Mouse (Mus musculus): Measurements from ENCODE around the gene Pex11g. TPM values are rescaled to one million over a fixed set of nuclear protein-coding genes. Genes with fewer than 3 reads are reported as not detected.
A peak's percentile ranks its signal among the peaks of the same experiment; 100 is the strongest.

Gene Pex11g
- polyA plus RNA-seq, 1 experiment from 2014 or later, result 2.8 TPM

- WGBS, result under 1% methylated on average over 60 of the region's 70 CpGs
- Histone ChIP-seq H3K9me3 (ENCODE audit: control insufficient read depth, low read length) (peaks cover 6% of the 10 kb centered on the region; the same call in 1 of the 2 replicates), H3K27ac (ENCODE audit: low read depth, low read length) (peak within 1 kb of the TSS; percentile 81), H3K4me3 (ENCODE audit: low read depth, low read length) (peak within 1 kb of the TSS; percentile 80), H3K27me3 (ENCODE audit: control insufficient read depth, insufficient read depth, low read length) (no peaks in the 10 kb centered on the region), H3K4me2 (peak within 1 kb of the TSS; percentile 71), H3K9ac (ENCODE audit: low read length) (peak within 1 kb of the TSS; percentile 87), H3K36me3 (ENCODE audit: control insufficient read depth, insufficient read depth, low read length) (peaks cover 21% of the 10 kb centered on the region), H3K4me1 (ENCODE audit: control insufficient read depth, insufficient read depth, low read length) (peaks cover 8% of the 10 kb centered on the region)
- peak; percentile 94 for ATAC-seq (ENCODE audit: low FRiP score)
- peak; percentile 100 for DNase-seq (ENCODE audit: low spot score, missing footprints)
Measured at GRCm38 (mm10) chr8:3500235-3501090, 33.0 kb upstream of the Pex11g start, which contains the start of gene Mcoln1. TSS of gene Mcoln1 (plus strand) at chr8:3500457.

DNA sequence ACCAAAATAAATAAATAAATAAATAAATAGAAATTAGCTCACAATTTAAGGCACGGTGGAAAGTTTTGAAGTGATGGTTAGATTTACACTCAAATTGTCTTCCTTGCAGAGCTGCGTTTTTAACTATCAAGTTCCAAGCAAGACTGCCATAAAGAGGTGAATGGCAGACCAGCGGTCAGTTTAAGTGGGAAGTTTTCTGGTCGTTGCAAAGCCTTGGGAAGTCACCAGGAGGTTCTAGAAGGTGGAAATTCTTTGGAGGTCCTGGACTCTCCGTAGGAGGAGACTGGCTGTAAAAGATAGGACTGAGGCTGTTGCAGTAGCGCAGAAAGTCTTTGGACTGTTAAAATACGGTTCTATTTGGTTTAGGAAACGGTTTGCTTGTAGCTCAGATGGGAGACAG lies 32.3 kb upstream of the Pex11g start:
- Histone ChIP-seq H3K9me3 (ENCODE audit: control insufficient read depth, low read length) (peaks cover 6% of the 10 kb centered on the region; the same call in 1 of the 2 replicates), H3K27me3 (ENCODE audit: control insufficient read depth, insufficient read depth, low read length) (no peaks in the 10 kb centered on the region), H3K4me3 (ENCODE audit: low read depth, low read length) (peak overlapping the region; percentile 80), H3K9ac (ENCODE audit: low read length) (peak overlapping the region; percentile 83), H3K27ac (ENCODE audit: low read depth, low read length) (peak overlapping the region; percentile 81), H3K4me1 (ENCODE audit: control insufficient read depth, insufficient read depth, low read length) (peaks cover 8% of the 10 kb centered on the region), H3K36me3 (ENCODE audit: control insufficient read depth, insufficient read depth, low read length) (peaks cover 26% of the 10 kb centered on the region), H3K4me2 (peak overlapping the region; percentile 71)
- DNase-seq (ENCODE audit: low spot score, missing footprints) (no peak), ATAC-seq (ENCODE audit: low FRiP score) (peak; percentile 25)
- 11% methylated on average over 8 of the region's 8 CpGs for WGBS

DNA sequence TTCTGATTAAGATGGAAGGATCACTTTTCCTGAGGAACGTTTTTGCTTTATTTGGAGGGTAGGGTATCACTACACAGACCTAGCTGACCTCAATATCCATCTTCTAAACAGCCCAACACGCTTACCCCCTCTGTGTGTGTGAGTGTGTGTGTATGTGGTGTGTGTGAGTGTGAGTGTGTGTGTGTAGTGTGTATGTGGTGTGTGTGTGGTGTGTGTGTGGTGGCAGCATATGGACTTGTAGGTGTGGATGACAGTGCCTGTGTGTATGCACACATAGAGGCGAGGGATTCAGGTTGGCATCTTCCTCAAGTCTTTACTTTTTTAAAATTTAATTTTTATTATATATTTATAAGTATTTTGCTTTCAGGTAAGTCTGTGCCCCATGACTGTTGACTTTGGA lies 31.1 kb upstream of the Pex11g start:
- Histone ChIP-seq H3K4me1 (ENCODE audit: control insufficient read depth, insufficient read depth, low read length) (peaks cover 16% of the 10 kb centered on the region), H3K27me3 (ENCODE audit: control insufficient read depth, insufficient read depth, low read length) (no peaks in the 10 kb centered on the region), H3K9me3 (ENCODE audit: control insufficient read depth, low read length) (peaks cover 6% of the 10 kb centered on the region; the same call in 1 of the 2 replicates), H3K4me3 (ENCODE audit: low read depth, low read length) (no peak overlapping the region), H3K4me2 (no peak overlapping the region), H3K36me3 (ENCODE audit: control insufficient read depth, insufficient read depth, low read length) (peaks cover 27% of the 10 kb centered on the region), H3K27ac (ENCODE audit: low read depth, low read length) (no peak overlapping the region), H3K9ac (ENCODE audit: low read length) (no peak overlapping the region)
- WGBS, result 90% methylated on average over 3 of the region's 3 CpGs
- no peak for DNase-seq (ENCODE audit: low spot score, missing footprints)
- ATAC-seq (ENCODE audit: low FRiP score), result no peak

DNA sequence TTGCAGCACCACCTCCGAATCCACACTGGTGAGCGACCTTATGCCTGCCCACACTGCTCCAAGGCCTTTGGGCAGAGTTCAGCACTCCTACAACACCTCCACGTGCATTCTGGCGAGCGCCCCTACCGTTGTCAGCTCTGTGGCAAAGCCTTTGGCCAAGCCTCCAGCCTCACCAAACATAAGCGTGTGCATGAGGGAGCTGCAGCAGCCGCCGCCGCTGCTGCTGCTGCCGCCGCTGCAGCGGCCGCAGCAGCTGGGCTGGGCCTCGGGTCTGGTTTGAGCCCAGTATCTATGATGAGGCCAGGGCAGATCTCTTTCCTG lies 28.9 kb upstream of the Pex11g start:
- H3K27ac ChIP-seq (ENCODE audit: low read depth, low read length), result no peak overlapping the region
- no peak overlapping the region for H3K4me3 ChIP-seq (ENCODE audit: low read depth, low read length)
- H3K36me3 ChIP-seq (ENCODE audit: control insufficient read depth, insufficient read depth, low read length), result peaks cover 27% of the 10 kb centered on the region
- ATAC-seq (ENCODE audit: low FRiP score) (no peak), DNase-seq (ENCODE audit: low spot score, missing footprints) (no peak)
- 92% methylated on average over 15 of the region's 15 CpGs for WGBS
- no peaks in the 10 kb centered on the region for H3K27me3 ChIP-seq (ENCODE audit: control insufficient read depth, insufficient read depth, low read length)
- peaks cover 6% of the 10 kb centered on the region; the same call in 1 of the 2 replicates for H3K9me3 ChIP-seq (ENCODE audit: control insufficient read depth, low read length)
- no peak overlapping the region for H3K9ac ChIP-seq (ENCODE audit: low read length)
- no peak overlapping the region for H3K4me2 ChIP-seq
- H3K4me1 ChIP-seq (ENCODE audit: control insufficient read depth, insufficient read depth, low read length), result peaks cover 19% of the 10 kb centered on the region

DNA sequence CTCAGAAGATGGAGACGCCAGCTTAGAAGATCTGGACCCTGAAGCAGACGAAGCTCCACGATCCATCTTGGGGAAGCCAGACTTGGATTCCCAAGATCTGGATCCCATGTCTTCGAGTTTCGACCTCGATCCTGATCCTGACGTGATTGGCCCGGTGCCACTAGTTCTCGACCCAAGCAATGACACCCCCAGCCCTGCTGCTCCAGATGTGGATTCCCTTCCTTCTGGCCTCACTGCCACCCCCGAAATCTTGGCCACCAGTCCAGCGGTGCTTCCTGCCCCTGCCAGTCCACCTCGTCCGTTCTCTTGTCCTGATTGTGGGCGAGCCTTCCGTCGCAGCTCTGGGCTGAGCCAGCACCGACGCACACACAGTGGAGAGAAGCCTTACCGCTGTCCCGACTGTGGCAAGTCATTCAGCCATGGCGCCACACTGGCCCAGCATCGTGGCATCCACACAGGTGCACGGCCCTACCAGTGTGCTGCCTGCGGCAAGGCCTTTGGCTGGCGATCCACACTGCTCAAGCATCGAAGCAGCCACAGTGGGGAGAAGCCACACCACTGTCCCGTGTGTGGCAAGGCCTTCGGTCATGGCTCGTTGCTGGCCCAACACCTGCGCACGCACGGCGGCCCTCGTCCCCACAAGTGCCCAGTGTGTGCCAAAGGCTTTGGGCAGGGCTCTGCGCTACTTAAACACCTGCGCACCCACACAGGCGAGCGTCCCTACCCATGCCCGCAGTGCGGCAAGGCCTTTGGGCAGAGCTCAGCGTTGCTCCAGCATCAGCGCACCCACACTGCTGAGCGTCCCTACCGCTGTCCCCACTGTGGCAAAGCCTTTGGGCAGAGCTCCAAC lies 28.3 kb upstream of the Pex11g start:
- 96% methylated on average over 44 of the region's 44 CpGs for WGBS
- H3K4me3 ChIP-seq (ENCODE audit: low read depth, low read length), result no peak overlapping the region
- no peak overlapping the region for H3K27ac ChIP-seq (ENCODE audit: low read depth, low read length)
- DNase-seq (ENCODE audit: low spot score, missing footprints) (no peak), ATAC-seq (ENCODE audit: low FRiP score) (no peak)
- H3K4me1 ChIP-seq (ENCODE audit: control insufficient read depth, insufficient read depth, low read length), result peaks cover 13% of the 10 kb centered on the region
- no peak overlapping the region for H3K4me2 ChIP-seq
- H3K27me3 ChIP-seq (ENCODE audit: control insufficient read depth, insufficient read depth, low read length), result no peaks in the 10 kb centered on the region
- peaks cover 6% of the 10 kb centered on the region; the same call in 1 of the 2 replicates for H3K9me3 ChIP-seq (ENCODE audit: control insufficient read depth, low read length)
- no peak overlapping the region for H3K9ac ChIP-seq (ENCODE audit: low read length)
- peaks cover 27% of the 10 kb centered on the region for H3K36me3 ChIP-seq (ENCODE audit: control insufficient read depth, insufficient read depth, low read length)

DNA sequence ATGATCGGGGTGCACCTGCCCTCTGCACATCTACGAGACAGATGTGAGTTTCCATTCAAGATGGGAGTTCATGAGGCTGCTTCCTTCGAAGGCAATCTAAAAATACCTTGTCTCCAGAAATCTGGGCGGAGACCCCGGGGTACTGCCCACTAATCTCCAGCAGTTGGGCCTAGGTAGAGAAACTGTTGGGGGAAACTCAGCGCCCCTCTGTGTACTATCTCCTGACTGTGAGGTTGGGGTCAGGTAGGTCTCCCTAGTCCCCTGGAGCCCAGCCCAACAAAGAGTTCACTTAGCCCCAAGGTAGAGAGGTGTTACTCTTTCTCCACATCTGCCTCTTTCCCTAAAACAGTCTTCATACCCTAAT lies 26.3 kb upstream of the Pex11g start:
- Histone ChIP-seq H3K4me1 (ENCODE audit: control insufficient read depth, insufficient read depth, low read length) (peaks cover 12% of the 10 kb centered on the region), H3K4me3 (ENCODE audit: low read depth, low read length) (peak overlapping the region; percentile 92), H3K9ac (ENCODE audit: low read length) (peak overlapping the region; percentile 99), H3K27ac (ENCODE audit: low read depth, low read length) (peak overlapping the region; percentile 50; the same call in 1 of the 2 replicates), H3K4me2 (peak overlapping the region; percentile 74), H3K36me3 (ENCODE audit: control insufficient read depth, insufficient read depth, low read length) (peaks cover 25% of the 10 kb centered on the region), H3K27me3 (ENCODE audit: control insufficient read depth, insufficient read depth, low read length) (no peaks in the 10 kb centered on the region), H3K9me3 (ENCODE audit: control insufficient read depth, low read length) (peaks cover 6% of the 10 kb centered on the region; the same call in 1 of the 2 replicates)
- 41% methylated on average over 6 of the region's 6 CpGs for WGBS
- DNase-seq (ENCODE audit: low spot score, missing footprints), result no peak
- peak; percentile 3; the same call in 1 of the 2 replicates for ATAC-seq (ENCODE audit: low FRiP score)

GRCm38 (mm10) chr8:3492901-3493844 lies 25.7 kb upstream of the Pex11g start, which contains the start of gene Zfp358:
TSS of gene Zfp358 (plus strand) at chr8:3493138.
- peaks cover 6% of the 10 kb centered on the region; the same call in 1 of the 2 replicates for H3K9me3 ChIP-seq (ENCODE audit: control insufficient read depth, low read length)
- H3K27ac ChIP-seq (ENCODE audit: low read depth, low read length), result peak within 1 kb of the TSS; percentile 50
- H3K4me3 ChIP-seq (ENCODE audit: low read depth, low read length), result peak within 1 kb of the TSS; percentile 92
- peaks cover 12% of the 10 kb centered on the region for H3K4me1 ChIP-seq (ENCODE audit: control insufficient read depth, insufficient read depth, low read length)
- DNase-seq (ENCODE audit: low spot score, missing footprints) (peak; percentile 97), ATAC-seq (ENCODE audit: low FRiP score) (peak; percentile 94)
- WGBS, result under 1% methylated on average over 61 of the region's 64 CpGs
- H3K9ac ChIP-seq (ENCODE audit: low read length), result peak within 1 kb of the TSS; percentile 99
- peaks cover 25% of the 10 kb centered on the region for H3K36me3 ChIP-seq (ENCODE audit: control insufficient read depth, insufficient read depth, low read length)
- no peaks in the 10 kb centered on the region for H3K27me3 ChIP-seq (ENCODE audit: control insufficient read depth, insufficient read depth, low read length)
- peak within 1 kb of the TSS; percentile 74 for H3K4me2 ChIP-seq

DNA sequence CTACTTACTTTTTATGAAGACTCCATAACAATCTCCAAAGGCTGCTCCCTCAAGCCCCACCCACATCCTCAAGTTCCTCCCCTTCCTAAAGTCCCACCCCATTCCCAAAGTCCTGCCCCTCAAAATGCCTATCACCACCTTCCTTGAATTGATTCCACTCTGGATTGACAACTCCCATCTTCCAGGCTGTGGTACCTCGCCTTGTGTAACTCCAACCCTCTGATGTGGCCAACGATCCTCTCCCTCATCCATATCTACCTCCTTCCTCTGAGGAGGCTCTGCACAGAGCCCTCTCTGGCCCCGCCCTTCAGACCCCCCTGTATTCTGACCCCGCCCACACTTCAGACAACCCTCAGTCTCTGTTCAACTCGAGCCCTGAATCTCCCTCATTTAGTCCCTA lies 17.7 kb upstream of the Pex11g start:
- 24% methylated on average over 5 of the region's 5 CpGs for WGBS
- Histone ChIP-seq H3K9ac (ENCODE audit: low read length) (no peak overlapping the region), H3K4me1 (ENCODE audit: control insufficient read depth, insufficient read depth, low read length) (no peaks in the 10 kb centered on the region), H3K4me2 (no peak overlapping the region), H3K4me3 (ENCODE audit: low read depth, low read length) (no peak overlapping the region), H3K27me3 (ENCODE audit: control insufficient read depth, insufficient read depth, low read length) (no peaks in the 10 kb centered on the region), H3K9me3 (ENCODE audit: control insufficient read depth, low read length) (no peaks in the 10 kb centered on the region), H3K27ac (ENCODE audit: low read depth, low read length) (no peak overlapping the region), H3K36me3 (ENCODE audit: control insufficient read depth, insufficient read depth, low read length) (no peaks in the 10 kb centered on the region)
- DNase-seq (ENCODE audit: low spot score, missing footprints) (no peak), ATAC-seq (ENCODE audit: low FRiP score) (peak; percentile 55; the same call in 1 of the 2 replicates)

All from midbrain, embryonic 11.5 days (tissue).